Mouse (Mus musculus) embryonic facial prominence, embryonic 11.5 days (tissue): ENCODE measurements at regions not wholly inside any gene's neighbourhood (a gene's known extent, or its start where the extent isn't known, plus 50 kb on each side); places are given as distances from the start of the nearest gene placed in this dataset.

ENCODE experiments used
- ATAC-seq: fragments of 200-750 bp; cut with Nextera tagmentation; replicated peaks from 2 replicates; pipeline ENCODE4 v1.8.0; 2017; ENCODE audit warnings: low read depth; ENCODE audit not compliant: insufficient number of reproducible peaks, low FRiP score, low TSS enrichment
- DNase-seq: peaks from one replicate; pipeline ENCODE4 v3.0.0-alpha.2; 2015; ENCODE audit warnings: low spot score
- H3K27ac ChIP-seq: fragments of 300-500 bp; sonication (generic); replicated peaks from 2 replicates; pipeline ENCODE4 v1.5.1; 2014; ENCODE audit warnings: mild to moderate bottlenecking, low read depth, low read length, control low read depth
- H3K27me3 ChIP-seq: fragments of 300-500 bp; sonication (generic); 2 replicates; pipeline ENCODE4 v1.6.1; 2014; ENCODE audit warnings: mild to moderate bottlenecking, low read length, moderate library complexity, mixed read lengths; ENCODE audit not compliant: control insufficient read depth, insufficient read depth
- H3K36me3 ChIP-seq: fragments of 300-500 bp; sonication (generic); replicated peaks from 2 replicates; pipeline ENCODE4 v1.6.1; 2014; ENCODE audit warnings: low read depth, mild to moderate bottlenecking, low read length, moderate library complexity, mixed read lengths; ENCODE audit not compliant: control insufficient read depth, insufficient read depth
- H3K4me1 ChIP-seq: fragments of 300-500 bp; sonication (generic); 2 replicates; pipeline ENCODE4 v1.6.1; 2014; ENCODE audit warnings: low read length, mixed read lengths; ENCODE audit not compliant: control insufficient read depth, insufficient read depth
- H3K4me2 ChIP-seq: fragments of 300-500 bp; sonication (generic); 2 replicates; pipeline ENCODE4 v1.6.1; 2014; ENCODE audit warnings: low read depth, mild to moderate bottlenecking, control low read depth, low read length, moderate library complexity
- H3K4me3 ChIP-seq: fragments of 300-500 bp; sonication (generic); 2 replicates; pipeline ENCODE4 v1.5.1; 2014; ENCODE audit warnings: low read depth, low read length, control low read depth
- H3K9ac ChIP-seq: fragments of 300-500 bp; sonication (generic); replicated peaks from 2 replicates; pipeline ENCODE4 v1.6.1; 2014; ENCODE audit warnings: mild to moderate bottlenecking, control low read depth, low read length
- H3K9me3 ChIP-seq: fragments of 300-500 bp; sonication (generic); replicated peaks from 2 replicates; pipeline ENCODE4 v1.6.1; 2016; ENCODE audit warnings: mild to moderate bottlenecking, low read length, inconsistent platforms, mixed read lengths; ENCODE audit not compliant: control insufficient read depth
- WGBS: fragments of 180-500 bp; shearing (Covaris S2); extraction: QIAGEN DNeasy Blood & Tissue Kit; methylation state at CpG from one replicate; pipeline ENCODE4 v1.1.7; 2014; 5-methylcytosine and 5-hydroxymethylcytosine counted together

DNA sequence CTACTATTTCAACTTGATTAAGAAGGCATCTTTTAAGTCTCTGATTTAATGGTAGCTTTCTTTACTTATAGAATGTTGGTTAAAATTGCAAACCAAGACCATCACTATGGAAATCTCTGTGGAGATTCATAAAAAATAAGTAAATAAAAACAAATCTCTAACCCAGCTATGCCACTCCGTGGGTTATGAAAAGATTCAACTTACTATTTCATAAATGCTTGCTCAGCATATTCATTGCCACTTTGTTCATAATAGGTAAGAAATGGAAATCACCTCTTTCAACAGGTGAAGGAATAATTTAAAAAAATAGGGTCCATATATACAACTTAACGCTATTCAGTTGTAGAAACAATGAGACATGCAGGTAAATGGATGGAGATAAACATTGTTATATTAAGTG is 679.9 kb downstream of the 1190002N15Rik start:
- no peaks in the 10 kb centered on the region for H3K27me3 ChIP-seq
- WGBS = 72% methylated on average over 2 of the region's 2 CpGs
- no peak overlapping the region for H3K9ac ChIP-seq
- no peak overlapping the region for H3K4me2 ChIP-seq
- no peaks in the 10 kb centered on the region for H3K9me3 ChIP-seq
- no peak overlapping the region for H3K4me3 ChIP-seq
- no peaks in the 10 kb centered on the region for H3K36me3 ChIP-seq
- H3K27ac ChIP-seq = no peak overlapping the region
- DNase-seq (no peak), ATAC-seq (no peak)
- no peaks in the 10 kb centered on the region for H3K4me1 ChIP-seq

DNA sequence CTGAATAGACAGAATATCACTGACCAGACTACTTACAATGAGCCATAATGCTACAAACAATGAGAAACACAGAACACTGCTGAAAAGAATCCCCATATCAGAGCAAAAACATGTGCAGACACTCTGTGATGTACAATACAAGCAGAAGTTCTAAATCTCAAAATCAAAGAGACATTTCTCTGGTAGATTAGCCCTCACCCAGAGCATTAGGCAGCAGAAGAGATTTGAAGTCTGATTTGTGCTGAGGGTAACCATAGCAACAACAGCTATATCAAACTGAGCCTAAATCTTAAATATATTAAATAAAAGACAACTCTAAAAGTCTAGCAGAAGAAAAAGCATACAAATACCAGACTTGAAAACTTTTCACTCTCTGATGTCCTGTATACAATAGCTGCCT is 691.5 kb downstream of the 1190002N15Rik start:
- no peak overlapping the region for H3K4me2 ChIP-seq
- no peaks in the 10 kb centered on the region for H3K4me1 ChIP-seq
- H3K4me3 ChIP-seq = no peak overlapping the region
- H3K36me3 ChIP-seq = no peaks in the 10 kb centered on the region
- no peak overlapping the region for H3K9ac ChIP-seq
- no peaks in the 10 kb centered on the region for H3K9me3 ChIP-seq
- ATAC-seq = no peak
- DNase-seq = no peak
- no peaks in the 10 kb centered on the region for H3K27me3 ChIP-seq
- no peak overlapping the region for H3K27ac ChIP-seq

DNA sequence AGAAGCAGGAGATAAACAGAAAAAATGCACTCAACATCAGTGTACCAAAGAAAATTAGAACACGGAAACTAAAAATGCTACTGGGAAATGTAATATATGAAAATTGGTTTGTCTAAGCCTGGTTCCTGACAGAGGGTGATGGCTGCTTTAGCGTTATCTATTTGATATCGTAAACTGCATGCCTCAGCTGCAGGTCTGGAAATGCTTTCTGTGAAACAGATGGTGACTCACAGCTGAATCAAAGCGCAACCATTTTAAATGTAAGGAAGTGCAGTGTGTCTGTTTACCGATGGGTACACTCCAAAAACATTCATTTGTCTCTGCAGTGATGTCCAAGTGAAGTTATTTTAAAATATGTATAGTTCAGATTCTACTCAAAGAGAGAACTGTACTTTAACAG is 694.0 kb downstream of the 1190002N15Rik start:
- Histone ChIP-seq H3K9ac (no peak overlapping the region), H3K36me3 (no peaks in the 10 kb centered on the region)
- 84% methylated on average over 5 of the region's 5 CpGs for WGBS

More for the DNA sequence above, 694.0 kb downstream of the 1190002N15Rik start:
- no peak overlapping the region for H3K27ac ChIP-seq
- no peaks in the 10 kb centered on the region for H3K9me3 ChIP-seq
- H3K4me3 ChIP-seq = no peak overlapping the region
- H3K4me1 ChIP-seq = no peaks in the 10 kb centered on the region
- ATAC-seq (no peak), DNase-seq (no peak)
- H3K4me2 ChIP-seq = no peak overlapping the region
- no peaks in the 10 kb centered on the region for H3K27me3 ChIP-seq
